Mouse (Mus musculus) embryonic facial prominence, embryonic 13.5 days (tissue): Measurements from ENCODE around the gene Rtf2. TPM values are rescaled to one million over a fixed set of nuclear protein-coding genes. Genes with fewer than 3 reads are reported as not detected.

Experiments
- ATAC-seq: fragments of 200-750 bp; cut with Nextera tagmentation; 2 replicates; pipeline ENCODE4 v1.8.0; 2017; ENCODE audit warnings: low read depth; ENCODE audit not compliant: insufficient number of reproducible peaks, insufficient read depth, low FRiP score, low TSS enrichment
- H3K27ac ChIP-seq: fragments of 300-500 bp; sonication (generic); 2 replicates; pipeline ENCODE4 v1.5.1; 2015; ENCODE audit warnings: moderate library complexity, mild to moderate bottlenecking, inconsistent platforms
- H3K27me3 ChIP-seq: fragments of 300-500 bp; sonication (generic); 2 replicates; pipeline ENCODE4 v1.6.1; 2015; ENCODE audit warnings: mild to moderate bottlenecking, inconsistent platforms
- H3K36me3 ChIP-seq: fragments of 300-500 bp; sonication (generic); 2 replicates; pipeline ENCODE4 v1.6.1; 2015; ENCODE audit warnings: mild to moderate bottlenecking, inconsistent platforms
- H3K4me1 ChIP-seq: fragments of 300-500 bp; sonication (generic); 2 replicates; pipeline ENCODE4 v1.6.1; 2015; ENCODE audit warnings: inconsistent platforms
- H3K4me2 ChIP-seq: fragments of 300-500 bp; sonication (generic); 2 replicates; pipeline ENCODE4 v1.6.1; 2015; ENCODE audit warnings: moderate library complexity, mild to moderate bottlenecking, inconsistent platforms
- H3K4me3 ChIP-seq: fragments of 300-500 bp; sonication (generic); 2 replicates; pipeline ENCODE4 v1.5.1; 2015; ENCODE audit warnings: mild to moderate bottlenecking, inconsistent platforms
- H3K9ac ChIP-seq: fragments of 300-500 bp; sonication (generic); 2 replicates; pipeline ENCODE4 v1.6.1; 2015; ENCODE audit warnings: mild to moderate bottlenecking, inconsistent platforms
- H3K9me3 ChIP-seq: fragments of 300-500 bp; sonication (generic); 2 replicates; pipeline ENCODE4 v1.6.1; 2016; ENCODE audit warnings: inconsistent platforms
- whole genome bisulfite sequencing: fragments of 180-500 bp; shearing (Covaris S2); methylation state at CpG from one replicate; pipeline ENCODE4 v1.1.7; 2015; ENCODE audit warnings: mixed read lengths; 5-methylcytosine and 5-hydroxymethylcytosine counted together
- polyA plus RNA-seq: library from polyadenylated mRNA; unstranded; fragments of >200 nt; fragmentation: Nextera tagmentation; extraction: Ambion mirVana; gene quantifications from 2 replicates; pipeline ENCODE4 v1.2.1, GENCODE M21; 2015

Gene Rtf2
- polyA plus RNA-seq, 1 experiment from 2014 or later: 78.4 TPM

DNA sequence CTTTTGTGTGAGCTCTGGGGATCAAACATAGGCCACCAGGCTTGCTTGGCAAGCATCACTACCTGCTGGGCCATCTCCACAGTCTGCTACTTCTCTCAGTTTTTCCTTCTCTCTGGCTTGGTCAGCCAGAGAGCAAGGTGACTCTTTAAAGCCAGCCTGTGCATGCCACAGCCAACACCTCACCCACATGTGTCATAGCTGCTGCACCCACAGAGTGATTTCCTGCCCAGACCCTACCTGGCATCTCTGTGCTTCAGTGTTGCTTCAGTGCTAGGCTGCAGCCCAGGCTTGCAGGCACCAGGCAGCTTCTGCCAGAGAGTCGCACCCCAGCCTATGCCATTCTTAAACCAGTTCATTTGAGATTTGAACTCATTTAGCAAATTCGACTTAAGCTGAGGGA, 32.9 kb upstream of the Rtf2 start:
- Histone ChIP-seq H3K4me2 (no peak overlapping the region), H3K4me3 (no peak overlapping the region), H3K9me3 (no peaks in the 10 kb centered on the region), H3K36me3 (no peaks in the 10 kb centered on the region), H3K4me1 (peaks cover 2% of the 10 kb centered on the region; the same call in 1 of the 2 replicates), H3K27ac (no peak overlapping the region), H3K27me3 (no peaks in the 10 kb centered on the region), H3K9ac (no peak overlapping the region)
- 71% methylated on average over 2 of the region's 2 CpGs for WGBS
- no peak for ATAC-seq

DNA sequence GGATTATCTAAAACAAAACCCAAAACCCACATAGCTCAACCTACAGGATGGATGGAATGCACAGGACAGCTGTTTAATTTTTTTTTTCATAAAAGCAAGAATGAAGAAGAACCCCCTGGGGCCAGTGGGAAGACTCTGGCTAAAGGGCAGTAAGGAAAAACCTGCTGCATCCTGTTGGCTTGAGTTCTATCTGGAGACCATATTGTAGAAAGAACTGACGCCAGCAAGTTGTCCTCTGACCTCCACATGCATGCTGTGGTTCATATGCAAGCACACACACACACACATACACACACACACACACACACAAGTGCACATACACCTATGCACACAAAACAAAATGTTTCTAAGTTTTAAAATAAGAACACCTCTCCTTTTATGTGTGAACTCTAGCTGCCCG, 29.7 kb upstream of the Rtf2 start:
- no peaks in the 10 kb centered on the region for H3K27me3 ChIP-seq
- no peak overlapping the region for H3K27ac ChIP-seq
- H3K9me3 ChIP-seq: no peaks in the 10 kb centered on the region
- H3K4me1 ChIP-seq: peaks cover 13% of the 10 kb centered on the region
- no peak overlapping the region for H3K4me3 ChIP-seq
- H3K9ac ChIP-seq: no peak overlapping the region
- no peak for ATAC-seq
- no peak overlapping the region for H3K4me2 ChIP-seq
- H3K36me3 ChIP-seq: no peaks in the 10 kb centered on the region
- WGBS: 90% methylated on average over 2 of the region's 2 CpGs

DNA sequence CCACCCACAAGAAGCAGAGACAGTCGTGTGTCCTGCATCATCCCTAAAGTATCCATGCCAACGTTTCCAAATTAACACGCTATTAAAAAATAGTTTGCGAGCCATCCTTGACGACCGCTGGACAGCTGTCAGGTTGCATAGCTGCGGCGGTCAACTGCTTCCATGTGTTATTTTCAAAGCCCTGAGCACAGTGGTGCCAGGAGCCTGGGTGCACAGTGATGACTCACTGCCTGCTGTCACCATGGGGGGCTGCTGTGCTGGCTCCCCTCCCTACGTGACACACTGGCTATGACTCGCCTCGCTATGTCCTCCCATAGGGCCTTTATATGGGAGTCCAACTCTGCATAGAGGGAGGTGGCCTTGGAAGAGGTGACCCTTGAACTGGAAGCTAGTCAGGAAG, 29.3 kb upstream of the Rtf2 start:
- H3K4me1 ChIP-seq: peaks cover 13% of the 10 kb centered on the region

DNA sequence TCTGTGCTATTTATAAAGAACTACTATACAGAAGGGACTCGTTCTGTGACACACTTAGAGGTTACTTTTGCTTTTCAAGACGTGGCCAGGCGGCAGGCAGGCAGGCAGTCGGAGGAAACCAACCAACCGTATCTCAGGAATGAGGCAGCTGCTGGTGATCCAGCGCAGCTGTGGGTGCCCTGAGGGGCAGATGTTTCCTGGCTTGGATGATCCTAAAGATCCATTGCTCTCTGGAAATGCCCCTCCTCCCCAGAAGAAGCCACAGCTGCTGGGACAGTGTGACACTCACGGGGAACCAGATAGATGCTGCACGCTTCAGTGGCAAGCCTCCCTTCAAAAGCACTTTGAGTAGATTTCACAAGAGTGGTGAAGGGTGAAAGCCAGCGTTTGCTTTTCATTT, 27.9 kb upstream of the Rtf2 start:
- peaks cover 13% of the 10 kb centered on the region for H3K4me1 ChIP-seq
- no peaks in the 10 kb centered on the region for H3K9me3 ChIP-seq
- no peaks in the 10 kb centered on the region for H3K36me3 ChIP-seq
- 3% methylated on average over 9 of the region's 9 CpGs for WGBS
- no peaks in the 10 kb centered on the region for H3K27me3 ChIP-seq
- H3K4me2 ChIP-seq: peak overlapping the region; percentile 45
- no peak overlapping the region; the same call in 1 of the 2 replicates for H3K4me3 ChIP-seq
- H3K27ac ChIP-seq: no peak overlapping the region
- no peak overlapping the region for H3K9ac ChIP-seq
- no peak for ATAC-seq

More for the DNA sequence above, 29.3 kb upstream of the Rtf2 start:
- WGBS: 80% methylated on average over 11 of the region's 11 CpGs
- H3K9ac ChIP-seq: no peak overlapping the region
- H3K27ac ChIP-seq: no peak overlapping the region
- no peak for ATAC-seq
- no peaks in the 10 kb centered on the region for H3K27me3 ChIP-seq
- H3K9me3 ChIP-seq: no peaks in the 10 kb centered on the region
- no peak overlapping the region for H3K4me2 ChIP-seq
- H3K4me3 ChIP-seq: no peak overlapping the region
- no peaks in the 10 kb centered on the region for H3K36me3 ChIP-seq

DNA sequence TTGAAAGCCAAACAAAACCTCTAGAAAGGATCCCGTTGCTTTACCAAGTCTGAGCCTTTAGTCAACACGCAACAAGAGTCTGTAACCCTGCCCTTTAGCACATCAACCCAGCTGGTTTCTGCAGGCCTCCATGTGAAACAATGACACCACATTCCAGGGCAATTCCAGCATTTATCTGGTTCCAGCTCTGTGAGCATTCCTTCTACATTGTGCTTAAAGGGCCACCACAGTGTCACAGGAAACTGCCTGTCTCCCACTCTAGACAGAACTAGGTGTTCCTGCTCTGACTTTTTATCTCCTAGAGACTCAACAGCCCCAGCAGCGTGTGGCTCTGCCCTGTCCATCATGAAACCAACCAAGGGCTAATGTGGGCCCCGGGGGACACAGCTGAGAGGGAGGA, 27.1 kb upstream of the Rtf2 start:
- Histone ChIP-seq H3K4me2 (no peak overlapping the region), H3K36me3 (no peaks in the 10 kb centered on the region), H3K9ac (no peak overlapping the region), H3K9me3 (no peaks in the 10 kb centered on the region), H3K4me1 (peaks cover 13% of the 10 kb centered on the region), H3K27ac (no peak overlapping the region), H3K4me3 (no peak overlapping the region), H3K27me3 (no peaks in the 10 kb centered on the region)
- ATAC-seq: no peak
- WGBS: 18% methylated on average over 4 of the region's 4 CpGs

DNA sequence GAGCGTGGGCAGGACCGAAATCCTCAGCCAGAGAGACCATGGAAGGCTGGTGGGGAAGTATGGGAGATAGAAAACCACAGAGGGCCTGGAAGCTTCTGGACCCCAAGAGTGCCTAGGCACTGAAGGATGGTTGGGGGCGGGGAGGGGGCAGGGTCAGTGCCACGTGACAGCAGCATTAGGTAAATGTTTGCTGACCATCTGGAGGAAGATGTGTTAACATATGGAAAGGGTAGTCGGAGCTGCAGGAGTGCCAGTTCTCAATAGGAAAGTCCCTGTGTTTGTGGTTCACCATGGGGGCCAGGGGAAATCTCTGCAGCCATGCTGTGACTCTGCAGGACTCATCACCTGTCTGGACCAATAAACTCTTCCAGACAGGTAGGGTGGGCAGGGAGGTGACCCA, 26.5 kb upstream of the Rtf2 start:
- Histone ChIP-seq H3K9me3 (no peaks in the 10 kb centered on the region), H3K27ac (no peak overlapping the region), H3K9ac (no peak overlapping the region), H3K27me3 (no peaks in the 10 kb centered on the region), H3K4me2 (no peak overlapping the region), H3K4me1 (peaks cover 13% of the 10 kb centered on the region), H3K4me3 (no peak overlapping the region), H3K36me3 (no peaks in the 10 kb centered on the region)
- ATAC-seq: no peak
- 49% methylated on average over 5 of the region's 5 CpGs for WGBS

DNA sequence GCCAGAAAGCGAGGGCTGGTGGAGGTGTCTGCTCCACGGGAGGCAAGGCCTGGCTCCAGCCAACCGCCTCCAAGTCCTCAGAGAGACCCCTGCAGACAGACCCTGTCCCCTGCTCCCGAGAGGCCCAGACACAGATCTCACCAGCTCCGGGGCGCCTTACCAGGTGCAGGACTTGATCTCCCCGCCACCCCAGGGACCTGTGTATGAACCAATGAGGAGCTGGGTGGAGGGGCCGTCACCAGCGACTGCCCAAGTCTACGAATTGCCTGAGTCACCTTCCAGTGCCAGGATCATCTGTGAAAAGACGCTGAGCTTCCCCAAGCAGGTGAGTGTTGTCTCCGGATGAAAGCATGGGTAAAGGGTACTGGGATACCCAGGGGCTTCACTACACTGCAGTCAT, 24.1 kb upstream of the Rtf2 start:
- H3K4me1 ChIP-seq: peaks cover 13% of the 10 kb centered on the region
- H3K9me3 ChIP-seq: no peaks in the 10 kb centered on the region
- no peak overlapping the region for H3K9ac ChIP-seq
- H3K27ac ChIP-seq: no peak overlapping the region
- no peak for ATAC-seq
- no peak overlapping the region for H3K4me2 ChIP-seq
- no peaks in the 10 kb centered on the region for H3K36me3 ChIP-seq
- WGBS: 64% methylated on average over 12 of the region's 12 CpGs
- H3K4me3 ChIP-seq: no peak overlapping the region
- H3K27me3 ChIP-seq: no peaks in the 10 kb centered on the region

DNA sequence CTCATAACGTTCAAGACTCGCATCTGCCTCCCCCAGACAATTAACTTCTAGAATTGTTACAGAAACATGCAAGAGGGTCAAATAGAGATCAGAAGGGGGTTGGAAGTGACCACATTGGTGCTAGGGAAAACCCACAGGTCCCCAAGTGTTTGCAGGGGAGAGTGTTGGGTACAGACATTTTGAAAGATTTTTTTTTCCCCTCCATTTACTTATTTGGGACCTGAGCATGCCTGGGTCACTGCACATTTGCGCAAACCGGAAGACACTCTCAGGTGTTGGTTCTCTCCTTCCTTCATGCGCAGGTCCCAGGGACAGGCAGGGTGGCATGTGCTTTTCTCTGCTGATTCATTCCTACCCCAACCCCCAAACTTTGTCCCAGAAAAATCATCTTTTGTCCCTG, 23.5 kb upstream of the Rtf2 start:
- no peaks in the 10 kb centered on the region for H3K36me3 ChIP-seq
- peaks cover 13% of the 10 kb centered on the region for H3K4me1 ChIP-seq
- H3K27ac ChIP-seq: no peak overlapping the region
- no peaks in the 10 kb centered on the region for H3K27me3 ChIP-seq
- no peaks in the 10 kb centered on the region for H3K9me3 ChIP-seq
- H3K4me2 ChIP-seq: no peak overlapping the region
- no peak for ATAC-seq
- H3K9ac ChIP-seq: no peak overlapping the region
- H3K4me3 ChIP-seq: no peak overlapping the region
- WGBS: 84% methylated on average over 5 of the region's 5 CpGs

DNA sequence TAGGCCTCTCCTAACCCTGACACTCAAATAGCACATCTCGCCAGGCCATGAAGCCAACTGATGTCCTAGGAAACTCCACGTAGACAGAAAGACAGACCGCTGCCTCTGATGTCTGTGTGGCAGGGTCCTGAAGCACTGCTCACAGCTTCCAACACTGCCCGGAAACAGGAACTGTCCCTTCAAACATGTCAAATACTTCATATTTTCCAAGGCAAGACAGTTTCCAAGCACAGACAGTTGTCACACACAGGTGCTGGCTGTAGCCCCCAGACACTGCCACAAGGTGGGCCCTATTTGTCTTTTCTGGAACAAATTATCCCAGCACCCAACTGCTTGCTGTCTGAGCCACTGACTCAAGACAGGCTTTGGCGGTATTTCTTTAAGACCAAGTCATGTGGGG, 22.1 kb upstream of the Rtf2 start:
- ATAC-seq: no peak

DNA sequence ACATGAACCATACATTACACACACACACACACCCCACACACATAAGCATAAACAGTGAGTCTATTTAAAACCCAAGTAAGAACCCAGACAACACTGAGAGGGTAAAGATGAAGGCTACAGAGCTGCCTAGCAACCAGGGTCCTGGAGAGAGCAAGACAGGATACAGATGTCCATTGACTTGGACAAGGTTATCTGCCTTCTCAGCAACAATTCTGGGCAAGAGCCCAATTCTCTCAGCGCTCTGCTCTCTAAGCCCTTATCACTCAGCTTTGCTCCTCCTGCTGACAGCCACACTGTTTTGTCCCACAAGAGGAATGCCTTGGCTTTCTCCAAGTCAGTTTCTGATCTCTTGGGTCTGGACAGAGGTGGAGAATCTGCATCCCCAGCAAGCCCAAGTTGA, 9.7 kb upstream of the Rtf2 start:
- Histone ChIP-seq H3K4me3 (no peak overlapping the region), H3K4me2 (no peak overlapping the region), H3K9me3 (no peaks in the 10 kb centered on the region), H3K4me1 (no peaks in the 10 kb centered on the region), H3K36me3 (no peaks in the 10 kb centered on the region), H3K9ac (no peak overlapping the region), H3K27me3 (no peaks in the 10 kb centered on the region), H3K27ac (no peak overlapping the region)
- WGBS: 84% methylated on average over 1 of the region's 1 CpGs
- ATAC-seq: no peak

More for the DNA sequence above, 22.1 kb upstream of the Rtf2 start:
- Histone ChIP-seq H3K36me3 (no peaks in the 10 kb centered on the region), H3K27me3 (no peaks in the 10 kb centered on the region), H3K9ac (no peak overlapping the region), H3K4me2 (no peak overlapping the region), H3K9me3 (no peaks in the 10 kb centered on the region), H3K4me3 (no peak overlapping the region), H3K4me1 (peaks cover 4% of the 10 kb centered on the region), H3K27ac (no peak overlapping the region)
- 82% methylated on average over 5 of the region's 5 CpGs for WGBS

DNA sequence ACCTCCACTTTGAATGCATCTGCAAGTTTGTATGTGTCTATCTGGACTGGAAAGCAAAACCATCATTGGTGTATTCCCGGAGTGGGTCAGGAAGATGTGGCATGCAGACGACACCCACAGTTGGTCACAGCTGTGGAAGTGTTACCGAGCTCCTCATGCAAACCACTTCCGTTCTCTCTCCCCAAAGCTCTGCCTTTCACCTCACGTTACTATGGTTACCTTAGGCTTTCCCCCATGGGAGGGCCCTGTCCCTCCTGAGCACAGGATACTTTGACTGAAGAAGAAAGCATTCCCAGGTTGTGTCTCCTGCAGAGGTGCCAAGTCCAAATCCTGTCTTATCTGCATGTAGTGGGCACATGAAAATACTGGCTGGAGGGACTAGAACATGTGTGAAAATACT, 6.6 kb upstream of the Rtf2 start:
- 56% methylated on average over 5 of the region's 5 CpGs for WGBS
- Histone ChIP-seq H3K27ac (no peak overlapping the region), H3K4me2 (no peak overlapping the region), H3K4me3 (no peak overlapping the region), H3K36me3 (no peaks in the 10 kb centered on the region), H3K9me3 (no peaks in the 10 kb centered on the region), H3K27me3 (no peaks in the 10 kb centered on the region), H3K9ac (no peak overlapping the region), H3K4me1 (no peaks in the 10 kb centered on the region)
- ATAC-seq: no peak

DNA sequence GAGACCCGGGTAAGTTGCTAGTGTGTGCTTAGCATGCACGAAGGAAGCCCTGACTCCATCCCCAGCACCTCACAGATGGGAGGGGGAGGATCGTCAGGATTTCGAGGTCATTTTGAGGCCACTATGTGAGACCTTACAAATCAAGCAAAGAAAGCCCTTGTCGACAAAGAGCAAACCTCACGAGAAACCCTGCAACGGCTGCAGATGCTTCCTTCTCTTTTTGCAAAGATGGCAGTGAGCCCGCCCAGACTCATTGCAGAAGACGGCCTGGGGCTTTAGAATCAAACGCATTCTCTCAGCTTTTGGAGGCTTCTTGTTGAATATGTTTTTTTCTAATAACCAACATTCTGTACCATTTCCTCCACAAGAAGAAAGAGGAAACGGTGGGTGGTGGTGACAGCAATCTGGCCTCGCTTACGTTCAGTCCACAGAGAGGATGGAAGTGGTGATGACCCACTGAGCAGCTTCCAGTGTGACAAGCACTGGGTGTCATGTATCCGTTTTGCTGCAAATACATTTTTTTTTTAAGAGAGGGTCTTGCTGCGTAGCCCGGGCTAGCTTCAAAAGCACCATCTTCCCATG, 2.9 kb upstream of the Rtf2 start:
- Histone ChIP-seq H3K27ac (no peak overlapping the region), H3K4me2 (no peak overlapping the region), H3K36me3 (no peaks in the 10 kb centered on the region), H3K9me3 (no peaks in the 10 kb centered on the region), H3K4me3 (no peak overlapping the region), H3K4me1 (peaks cover 19% of the 10 kb centered on the region), H3K9ac (no peak overlapping the region), H3K27me3 (no peaks in the 10 kb centered on the region)
- 62% methylated on average over 16 of the region's 16 CpGs for WGBS
- ATAC-seq: no peak

DNA sequence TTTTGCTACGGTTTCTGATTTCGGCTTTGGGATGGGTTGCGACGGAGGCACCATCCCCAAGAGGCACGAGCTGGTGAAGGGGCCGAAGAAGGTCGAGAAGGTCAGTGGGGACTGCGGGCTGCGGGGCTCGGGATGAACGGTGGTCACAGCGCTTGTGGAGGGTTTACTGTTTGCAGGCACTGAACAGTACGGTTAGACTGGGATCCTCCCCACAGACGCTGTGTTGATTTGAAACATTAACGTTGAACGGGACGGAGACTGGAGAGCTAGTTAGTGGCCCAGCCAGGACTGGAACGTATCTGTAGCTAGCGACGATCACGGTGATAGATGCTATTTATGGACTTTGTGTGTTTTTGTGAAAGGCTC, 267 bp downstream of the Rtf2 start:
- Histone ChIP-seq H3K36me3 (peaks cover 11% of the 10 kb centered on the region), H3K9me3 (no peaks in the 10 kb centered on the region), H3K27me3 (no peaks in the 10 kb centered on the region), H3K4me3 (peak overlapping the region; percentile 84), H3K4me1 (peaks cover 19% of the 10 kb centered on the region), H3K9ac (peak overlapping the region; percentile 79), H3K4me2 (peak overlapping the region; percentile 95), H3K27ac (peak overlapping the region; percentile 33; the same call in 1 of the 2 replicates)
- WGBS: under 1% methylated on average over 21 of the region's 21 CpGs
- ATAC-seq: no peak
